Mouse (Mus musculus) midbrain, embryonic 10.5 days (tissue): Measurements from ENCODE around the gene Slc44a3. TPM values are rescaled to one million over a fixed set of nuclear protein-coding genes. Genes with fewer than 3 reads are reported as not detected.
A peak's percentile ranks its signal among the peaks of the same experiment; 100 is the strongest.

Experiments used
- DNase-seq: peaks from one replicate; pipeline ENCODE4 v3.0.0-alpha.2; 2017; ENCODE audit warnings: low spot score
- H3K27ac ChIP-seq: fragments of 300-500 bp; sonication (generic); replicated peaks from 2 replicates; pipeline ENCODE4 v1.5.1; 2016; ENCODE audit warnings: mild to moderate bottlenecking
- H3K27me3 ChIP-seq: fragments of 300-500 bp; sonication (generic); 2 replicates; pipeline ENCODE4 v1.6.1; 2016; ENCODE audit warnings: low read depth, mild to moderate bottlenecking; ENCODE audit not compliant: poor library complexity, severe bottlenecking
- H3K36me3 ChIP-seq: fragments of 300-500 bp; sonication (generic); 2 replicates; pipeline ENCODE4 v1.6.1; 2016; ENCODE audit warnings: mild to moderate bottlenecking, moderate library complexity
- H3K4me1 ChIP-seq: fragments of 300-500 bp; sonication (generic); 2 replicates; pipeline ENCODE4 v1.6.1; 2016
- H3K4me3 ChIP-seq: fragments of 300-500 bp; sonication (generic); 2 replicates; pipeline ENCODE4 v1.5.1; 2016; ENCODE audit warnings: mild to moderate bottlenecking, moderate library complexity
- H3K9me3 ChIP-seq: fragments of 300-500 bp; sonication (generic); replicated peaks from 2 replicates; pipeline ENCODE4 v1.6.1; 2016; ENCODE audit warnings: mild to moderate bottlenecking
- whole genome bisulfite sequencing: fragments of 180-500 bp; shearing (Covaris S2); methylation state at CpG from one replicate; pipeline ENCODE4 v1.1.7; 2016; 5-methylcytosine and 5-hydroxymethylcytosine counted together
- polyA plus RNA-seq: library from polyadenylated mRNA; unstranded; fragments of >200 nt; fragmentation: Nextera tagmentation; extraction: Ambion mirVana; gene quantifications from 2 replicates; pipeline ENCODE4 v1.2.1, GENCODE M21; 2016

Slc44a3 gene
- polyA plus RNA-seq, 1 experiment from 2014 or later = 0.43 TPM

GRCm38 (mm10) chr3:121517030-121517429 lies 15.2 kb downstream of the Slc44a3 start:
- 92% methylated on average over 8 of the region's 8 CpGs for WGBS
- H3K27ac ChIP-seq = no peak overlapping the region
- H3K9me3 ChIP-seq = no peaks in the 10 kb centered on the region
- no peak for DNase-seq
- H3K27me3 ChIP-seq = no peaks in the 10 kb centered on the region
- H3K4me3 ChIP-seq = no peak overlapping the region
- no peaks in the 10 kb centered on the region for H3K4me1 ChIP-seq
- no peaks in the 10 kb centered on the region for H3K36me3 ChIP-seq

GRCm38 (mm10) chr3:121509141-121509540 lies 23.1 kb downstream of the Slc44a3 start:
- H3K27ac ChIP-seq = no peak overlapping the region

GRCm38 (mm10) chr3:121507678-121508077 lies 24.5 kb downstream of the Slc44a3 start:
- Histone ChIP-seq H3K4me1 (peaks cover 22% of the 10 kb centered on the region), H3K27me3 (no peaks in the 10 kb centered on the region), H3K27ac (no peak overlapping the region), H3K36me3 (no peaks in the 10 kb centered on the region), H3K4me3 (no peak overlapping the region), H3K9me3 (no peaks in the 10 kb centered on the region)
- DNase-seq = no peak
- WGBS = 95% methylated on average over 14 of the region's 14 CpGs

More at GRCm38 (mm10) chr3:121509141-121509540, 23.1 kb downstream of the Slc44a3 start:
- no peak for DNase-seq
- peaks cover 22% of the 10 kb centered on the region for H3K4me1 ChIP-seq
- H3K27me3 ChIP-seq = no peaks in the 10 kb centered on the region
- no peak overlapping the region for H3K4me3 ChIP-seq
- WGBS = 77% methylated on average over 5 of the region's 5 CpGs
- no peaks in the 10 kb centered on the region for H3K36me3 ChIP-seq
- H3K9me3 ChIP-seq = no peaks in the 10 kb centered on the region

GRCm38 (mm10) chr3:121506756-121507155 lies 25.4 kb downstream of the Slc44a3 start:
- H3K9me3 ChIP-seq = no peaks in the 10 kb centered on the region
- peaks cover 22% of the 10 kb centered on the region for H3K4me1 ChIP-seq
- no peaks in the 10 kb centered on the region for H3K36me3 ChIP-seq
- no peaks in the 10 kb centered on the region for H3K27me3 ChIP-seq
- H3K4me3 ChIP-seq = no peak overlapping the region
- WGBS = 92% methylated on average over 7 of the region's 7 CpGs
- no peak for DNase-seq
- peak overlapping the region; percentile 38; the same call in 1 of the 2 replicates for H3K27ac ChIP-seq

GRCm38 (mm10) chr3:121506175-121506574 lies 26.0 kb downstream of the Slc44a3 start:
- peaks cover 22% of the 10 kb centered on the region for H3K4me1 ChIP-seq
- H3K36me3 ChIP-seq = no peaks in the 10 kb centered on the region
- DNase-seq = no peak
- H3K27me3 ChIP-seq = no peaks in the 10 kb centered on the region; the same call in 1 of the 2 replicates
- H3K27ac ChIP-seq = peak overlapping the region; percentile 38; the same call in 1 of the 2 replicates
- 87% methylated on average over 8 of the region's 8 CpGs for WGBS
- H3K4me3 ChIP-seq = no peak overlapping the region
- H3K9me3 ChIP-seq = no peaks in the 10 kb centered on the region

GRCm38 (mm10) chr3:121504927-121505487 lies 27.2 kb downstream of the Slc44a3 start:
- H3K27me3 ChIP-seq = no peaks in the 10 kb centered on the region; the same call in 1 of the 2 replicates
- H3K9me3 ChIP-seq = no peaks in the 10 kb centered on the region
- no peaks in the 10 kb centered on the region for H3K36me3 ChIP-seq
- H3K4me1 ChIP-seq = peaks cover 20% of the 10 kb centered on the region
- 63% methylated on average over 8 of the region's 8 CpGs for WGBS
- H3K4me3 ChIP-seq = no peak overlapping the region
- DNase-seq = no peak
- H3K27ac ChIP-seq = peak overlapping the region; percentile 57; the same call in 1 of the 2 replicates

GRCm38 (mm10) chr3:121500734-121501133 lies 31.5 kb downstream of the Slc44a3 start:
- WGBS = 95% methylated on average over 5 of the region's 5 CpGs
- peaks cover 11% of the 10 kb centered on the region for H3K4me1 ChIP-seq
- no peak for DNase-seq
- no peak overlapping the region for H3K27ac ChIP-seq
- no peaks in the 10 kb centered on the region for H3K9me3 ChIP-seq
- H3K36me3 ChIP-seq = no peaks in the 10 kb centered on the region
- no peak overlapping the region for H3K4me3 ChIP-seq
- no peaks in the 10 kb centered on the region; the same call in 1 of the 2 replicates for H3K27me3 ChIP-seq

- no peak overlapping the region for H3K4me3 ChIP-seq
- 59% methylated on average over 10 of the region's 10 CpGs for WGBS
- no peaks in the 10 kb centered on the region for H3K36me3 ChIP-seq
- peak; percentile 58 for DNase-seq
- H3K27ac ChIP-seq = no peak overlapping the region
- H3K9me3 ChIP-seq = 0 out of 2 replicates have a peak, but pooled peaks cover 3% of the 10 kb centered on the region
- no peaks in the 10 kb centered on the region; the same call in 1 of the 2 replicates for H3K27me3 ChIP-seq
- peaks cover 8% of the 10 kb centered on the region for H3K4me1 ChIP-seq
Measured at GRCm38 (mm10) chr3:121500225-121500624, 32.0 kb downstream of the Slc44a3 start.

GRCm38 (mm10) chr3:121493997-121494421 lies 38.2 kb downstream of the Slc44a3 start:
- 84% methylated on average over 7 of the region's 7 CpGs for WGBS
- Histone ChIP-seq H3K36me3 (no peaks in the 10 kb centered on the region), H3K4me1 (peaks cover 27% of the 10 kb centered on the region), H3K27ac (no peak overlapping the region), H3K27me3 (no peaks in the 10 kb centered on the region), H3K9me3 (0 out of 2 replicates have a peak, but pooled peaks cover 4% of the 10 kb centered on the region), H3K4me3 (no peak overlapping the region)
- DNase-seq = no peak

GRCm38 (mm10) chr3:121492026-121492425 lies 40.2 kb downstream of the Slc44a3 start:
- Histone ChIP-seq H3K27me3 (no peaks in the 10 kb centered on the region), H3K36me3 (no peaks in the 10 kb centered on the region), H3K9me3 (0 out of 2 replicates have a peak, but pooled peaks cover 4% of the 10 kb centered on the region), H3K4me3 (no peak overlapping the region), H3K4me1 (peaks cover 28% of the 10 kb centered on the region), H3K27ac (no peak overlapping the region)
- WGBS = 66% methylated on average over 5 of the region's 5 CpGs
- DNase-seq = no peak

GRCm38 (mm10) chr3:121490941-121491340 lies 41.3 kb downstream of the Slc44a3 start:
- DNase-seq = no peak
- peak overlapping the region; percentile 67 for H3K27ac ChIP-seq
- no peaks in the 10 kb centered on the region for H3K27me3 ChIP-seq
- H3K4me1 ChIP-seq = peaks cover 28% of the 10 kb centered on the region
- 0 out of 2 replicates have a peak, but pooled peaks cover 4% of the 10 kb centered on the region for H3K9me3 ChIP-seq
- H3K4me3 ChIP-seq = no peak overlapping the region
- WGBS = 68% methylated on average over 5 of the region's 5 CpGs
- no peaks in the 10 kb centered on the region for H3K36me3 ChIP-seq

GRCm38 (mm10) chr3:121489462-121490118 lies 42.6 kb downstream of the Slc44a3 start:
- no peaks in the 10 kb centered on the region for H3K36me3 ChIP-seq
- H3K4me1 ChIP-seq = peaks cover 31% of the 10 kb centered on the region
- H3K4me3 ChIP-seq = no peak overlapping the region
- H3K9me3 ChIP-seq = no peaks in the 10 kb centered on the region
- DNase-seq = no peak
- WGBS = 68% methylated on average over 12 of the region's 12 CpGs
- H3K27me3 ChIP-seq = no peaks in the 10 kb centered on the region
- peak overlapping the region; percentile 24 for H3K27ac ChIP-seq

GRCm38 (mm10) chr3:121485201-121485600 lies 47.0 kb downstream of the Slc44a3 start:
- WGBS = 80% methylated on average over 2 of the region's 2 CpGs

More at GRCm38 (mm10) chr3:121485201-121485600, 47.0 kb downstream of the Slc44a3 start:
- Histone ChIP-seq H3K27ac (no peak overlapping the region), H3K4me1 (peaks cover 52% of the 10 kb centered on the region), H3K4me3 (no peak overlapping the region), H3K27me3 (no peaks in the 10 kb centered on the region), H3K36me3 (no peaks in the 10 kb centered on the region), H3K9me3 (no peaks in the 10 kb centered on the region)
- DNase-seq = no peak
